Mouse (Mus musculus): ENCODE data around the gene Inafm1. TPM values are rescaled to one million over a fixed set of nuclear protein-coding genes. Genes with fewer than 3 reads are reported as not detected.
"Not testable (repeated sequence)": the region's sequence is repeated elsewhere in the genome, so short reads cannot be mapped to it uniquely, and the experiment has no call there.

Gene Inafm1
- total and polyA plus RNA-seq, 3 experiments: 1.5 to 9.5 (median 7.4) TPM

DNA sequence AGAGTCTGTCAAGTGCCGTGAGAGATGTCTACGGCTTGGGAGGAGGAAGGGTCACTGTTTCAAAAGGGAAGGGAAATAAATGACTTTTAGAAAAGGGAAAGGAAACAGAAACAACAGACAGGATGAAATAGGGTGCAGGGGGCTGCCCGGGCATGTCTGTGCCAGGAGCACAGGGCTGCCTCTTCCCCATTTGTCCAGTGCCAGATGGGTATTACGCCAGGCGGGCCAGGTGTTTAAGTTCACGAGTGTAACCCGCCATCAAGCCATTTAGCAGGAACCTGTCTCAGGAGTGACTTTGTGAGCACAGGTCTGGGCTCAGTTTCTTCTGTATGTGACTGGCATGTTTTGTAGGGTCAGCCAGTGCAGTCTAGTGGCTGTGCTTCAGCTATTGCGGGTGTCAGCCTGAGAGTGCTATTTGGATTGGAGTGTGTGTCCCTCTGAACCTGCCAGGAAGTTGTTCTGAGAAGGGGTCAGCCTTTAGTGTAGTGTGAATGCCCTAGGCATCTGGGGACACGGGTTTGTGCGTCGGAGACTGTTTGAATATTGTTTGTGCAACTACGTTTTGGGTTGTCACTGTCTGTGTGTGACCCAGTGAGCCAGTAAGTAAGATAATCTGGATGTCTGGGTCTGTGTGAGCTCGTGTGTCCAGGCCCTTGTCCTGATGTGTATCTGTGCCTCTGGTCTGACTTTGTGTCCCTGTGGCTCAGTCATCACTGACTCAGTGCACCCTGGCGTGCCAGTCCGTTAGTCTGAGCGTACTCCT lies 35.3 kb upstream of the Inafm1 start (continued):
- TF ChIP-seq CHD1 (IDR thresholded peaks at IDR 0.05; ENCODE audit: low read depth, low read length) (no peak; the same call in 1 of the 2 replicates), SIN3A (IDR thresholded peaks at IDR 0.05; ENCODE audit: low read length) (peak; percentile 79), TCF12 (IDR thresholded peaks at IDR 0.05; ENCODE audit: low read depth, low read length) (peak; percentile 90), NRF1 (IDR thresholded peaks at IDR 0.05; ENCODE audit: low read depth, low read length) (no peak), JUN (IDR thresholded peaks at IDR 0.05; ENCODE audit: insufficient read depth, low read depth, low read length) (no peak), ZKSCAN1 (IDR thresholded peaks at IDR 0.05; ENCODE audit: borderline replicate concordance, low read depth, low read length) (no peak)

DNA sequence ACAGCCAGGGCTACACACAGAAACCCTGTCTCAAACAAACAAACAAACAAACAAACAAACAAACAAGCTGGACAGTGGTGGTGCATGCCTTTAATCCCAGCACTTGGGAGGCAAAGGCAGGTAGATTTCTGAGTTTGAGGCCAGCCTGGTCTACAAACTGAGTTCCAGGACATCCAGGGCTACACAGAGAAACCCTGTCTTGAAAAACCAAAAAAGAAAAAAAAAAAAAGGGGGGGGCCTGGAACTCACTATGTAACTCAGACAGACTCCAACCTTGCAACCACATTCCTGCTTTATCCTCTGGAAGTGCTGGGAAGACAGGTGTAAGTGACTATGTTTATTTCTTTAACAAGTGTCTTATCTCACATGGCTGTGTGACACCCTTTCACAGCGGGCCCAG lies 34.7 kb upstream of the Inafm1 start, which contains the start of gene Bbc3:
Gene Bbc3, plus strand, starts transcription at position 301 of the 400 bp plus-strand sequence.
- H3K79me2 ChIP-seq (replicated peaks; ENCODE audit: control insufficient read depth, extremely low read depth, insufficient read depth, poor library complexity, severe bottlenecking): peaks cover 28% of the 10 kb centered on the region
- peak within 1 kb of the TSS; percentile 47 to 99 (median 58) for H3K4me3 ChIP-seq (replicated peaks in 1 of 3; ENCODE audit: low read depth in 2 of 3, low read length in 2 of 3, poor library complexity in 1 of 3)
- DNase-seq (ENCODE audit: extremely low read depth); H3K9me3 ChIP-seq (replicated peaks; ENCODE audit: low read length); H3K27me3 ChIP-seq (replicated peaks); dilution Hi-C loops (cut with MboI; ENCODE audit: extremely low pct_ligation_motif_present, extremely low pct_unique_long_range_greater_than_20kb, low sequenced_read_pairs); in situ Hi-C loops (cut with MboI; ENCODE audit: low pct_ligation_motif_present, low pct_unique_long_range_greater_than_20kb, low sequenced_read_pairs); H3K36me3 ChIP-seq (replicated peaks in 1 of 2; ENCODE audit: control insufficient read depth in 1 of 2, insufficient read depth in 1 of 2, low read length in 1 of 2): not testable (repeated sequence)
- H3K4me1 ChIP-seq (ENCODE audit: control insufficient read depth in 1 of 2, insufficient read depth in 2 of 2): peaks cover 5 to 37% of the 10 kb centered on the region in 2 experiments; a peak in 3 of 4 replicates
- H3K9ac ChIP-seq (ENCODE audit: insufficient read depth, low read depth): peak within 1 kb of the TSS; percentile 42
- peak within 1 kb of the TSS; percentile 99 for H3K27ac ChIP-seq (ENCODE audit: insufficient read depth, low read depth)
- H3K4me2 ChIP-seq (ENCODE audit: insufficient read depth, low read depth, poor library complexity, severe bottlenecking): peak within 1 kb of the TSS; percentile 37

DNA sequence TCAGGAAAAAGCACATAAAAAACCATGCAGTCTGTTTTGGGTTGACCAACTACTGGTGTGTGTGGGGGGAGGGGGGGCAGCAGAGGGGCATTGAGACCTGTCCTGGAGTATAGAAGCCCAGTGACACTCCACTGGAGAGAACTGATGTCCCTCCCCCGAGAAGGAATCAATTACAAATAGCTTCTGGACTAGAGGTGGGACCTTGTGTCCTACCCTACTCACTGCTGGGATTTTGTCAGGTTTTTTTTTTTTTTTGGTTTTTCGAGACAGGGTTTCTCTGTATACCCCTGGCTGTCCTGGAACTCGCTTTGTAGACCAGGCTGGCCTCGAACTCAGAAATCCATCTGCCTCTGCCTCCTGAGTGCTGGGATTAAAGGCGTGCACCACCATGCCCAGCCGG lies 33.7 kb upstream of the Inafm1 start:
- H3K36me3 ChIP-seq (replicated peaks in 1 of 2; ENCODE audit: control insufficient read depth in 1 of 2, insufficient read depth in 1 of 2, low read length in 1 of 2); in situ Hi-C loops (cut with MboI; ENCODE audit: low pct_ligation_motif_present, low pct_unique_long_range_greater_than_20kb, low sequenced_read_pairs); H3K4me3 ChIP-seq (replicated peaks in 1 of 3; ENCODE audit: low read depth in 2 of 3, low read length in 2 of 3, poor library complexity in 1 of 3); H3K9me3 ChIP-seq (replicated peaks; ENCODE audit: low read length); H3K4me2 ChIP-seq (ENCODE audit: insufficient read depth, low read depth, poor library complexity, severe bottlenecking); DNase-seq (ENCODE audit: extremely low read depth); dilution Hi-C loops (cut with MboI; ENCODE audit: extremely low pct_ligation_motif_present, extremely low pct_unique_long_range_greater_than_20kb, low sequenced_read_pairs); H3K27me3 ChIP-seq (replicated peaks): not testable (repeated sequence)
- H3K9ac ChIP-seq (ENCODE audit: insufficient read depth, low read depth): 0 out of 2 replicates have a peak overlapping the region, but pooled peaks have one; percentile 27
- H3K27ac ChIP-seq (ENCODE audit: insufficient read depth, low read depth): peak overlapping the region; percentile 99; the same call in 1 of the 2 replicates
- peaks cover 5 to 37% of the 10 kb centered on the region in 2 experiments; a peak in 3 of 4 replicates for H3K4me1 ChIP-seq (ENCODE audit: control insufficient read depth in 1 of 2, insufficient read depth in 2 of 2)
- H3K79me2 ChIP-seq (replicated peaks; ENCODE audit: control insufficient read depth, extremely low read depth, insufficient read depth, poor library complexity, severe bottlenecking): peaks cover 25% of the 10 kb centered on the region

DNA sequence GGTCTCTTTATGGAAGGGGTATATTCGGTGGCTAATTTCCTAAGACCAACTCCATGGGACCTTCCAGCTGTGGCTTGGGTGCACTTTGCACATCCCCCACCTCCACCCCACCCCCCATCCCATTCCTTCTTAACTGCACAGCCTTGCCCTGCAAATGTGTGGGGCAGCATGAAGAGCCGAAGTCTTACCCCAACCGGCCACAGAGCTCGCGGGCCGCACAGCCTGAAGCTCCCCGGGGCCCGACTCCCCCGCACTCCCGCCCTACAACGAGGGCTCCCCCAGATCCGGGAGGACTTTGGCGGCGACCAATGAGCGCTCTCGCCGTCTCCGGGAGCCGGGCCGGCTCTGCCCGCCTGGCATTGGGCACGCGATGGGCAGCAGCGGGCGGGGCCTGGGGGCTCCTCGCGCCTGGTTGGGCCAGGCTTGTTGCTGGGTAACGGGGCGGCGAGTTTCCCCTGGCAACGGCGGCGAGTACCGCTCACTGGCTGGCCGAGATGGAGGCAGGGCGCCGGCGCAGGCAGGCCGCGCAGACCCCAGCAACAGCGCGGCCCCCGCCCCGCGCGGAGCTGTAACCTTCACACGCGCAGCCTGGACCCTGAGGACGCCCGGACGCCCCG lies 26.1 kb upstream of the Inafm1 start:
- no peaks in the 10 kb centered on the region for H3K36me3 ChIP-seq (replicated peaks in 1 of 2; ENCODE audit: control insufficient read depth in 1 of 2, insufficient read depth in 1 of 2, low read length in 1 of 2)
- H3K4me2 ChIP-seq (ENCODE audit: insufficient read depth, low read depth, poor library complexity, severe bottlenecking): peak overlapping the region; percentile 3; the same call in 1 of the 2 replicates
- H3K79me2 ChIP-seq (replicated peaks; ENCODE audit: control insufficient read depth, extremely low read depth, insufficient read depth, poor library complexity, severe bottlenecking): no peaks in the 10 kb centered on the region
- no peak overlapping the region for H3K27ac ChIP-seq (ENCODE audit: insufficient read depth, low read depth)
- H3K9me3 ChIP-seq (replicated peaks; ENCODE audit: low read length): no peaks in the 10 kb centered on the region
- DNase-seq (ENCODE audit: extremely low read depth): no peak
- H3K4me3 ChIP-seq (replicated peaks in 1 of 3; ENCODE audit: low read depth in 2 of 3, low read length in 2 of 3, poor library complexity in 1 of 3): no peak overlapping the region
- no peaks in the 10 kb centered on the region for H3K27me3 ChIP-seq (replicated peaks)
- H3K9ac ChIP-seq (ENCODE audit: insufficient read depth, low read depth): no peak overlapping the region
- in situ Hi-C loops (cut with MboI; ENCODE audit: low pct_ligation_motif_present, low pct_unique_long_range_greater_than_20kb, low sequenced_read_pairs): no loop called here
- dilution Hi-C loops (cut with MboI; ENCODE audit: extremely low pct_ligation_motif_present, extremely low pct_unique_long_range_greater_than_20kb, low sequenced_read_pairs): no loop called here
- peaks cover 16 to 31% of the 10 kb centered on the region in 2 experiments for H3K4me1 ChIP-seq (ENCODE audit: control insufficient read depth in 1 of 2, insufficient read depth in 2 of 2)
- no peak for TF ChIP-seq HCFC1 (IDR thresholded peaks at IDR 0.05; ENCODE audit: low read depth, low read length)
- no peak for TF ChIP-seq BHLHE40 (IDR thresholded peaks at IDR 0.05; ENCODE audit: low read depth, low read length)
- TF ChIP-seq UBTF (IDR thresholded peaks at IDR 0.05; ENCODE audit: low read depth, low read length): no peak
- no peak for TF ChIP-seq TBP (conservative IDR thresholded peaks at IDR 0.05; ENCODE audit: low read depth, low read length)
- 0 out of 2 replicates have a peak, but pooled peaks have one; percentile 39 for TF ChIP-seq CHD2 (IDR thresholded peaks at IDR 0.05; ENCODE audit: low read length)
- no peak for TF ChIP-seq IRF4 (IDR thresholded peaks at IDR 0.05; ENCODE audit: low read depth, low read length)
- no peak for TF ChIP-seq TCF12 (IDR thresholded peaks at IDR 0.05; ENCODE audit: low read depth, low read length)
- no peak for TF ChIP-seq MAFK (IDR thresholded peaks at IDR 0.05; ENCODE audit: insufficient replicate concordance, low read length)
- peak; percentile 81 for TF ChIP-seq MXI1 (IDR thresholded peaks at IDR 0.05; ENCODE audit: low read depth, low read length)
- TF ChIP-seq CHD1 (IDR thresholded peaks at IDR 0.05; ENCODE audit: low read depth, low read length): no peak
- no peak for TF ChIP-seq ZMIZ1 (IDR thresholded peaks at IDR 0.05; ENCODE audit: low read depth, low read length)
- no peak for TF ChIP-seq CTCF (conservative IDR thresholded peaks at IDR 0.05 in 1 of 2, IDR thresholded peaks at IDR 0.05 in 1 of 2; ENCODE audit: low read depth in 2 of 2, low read length in 2 of 2)
- no peak for TF ChIP-seq POLR2A (IDR thresholded peaks at IDR 0.05; ENCODE audit: low read depth, low read length)
- TF ChIP-seq MYC (IDR thresholded peaks at IDR 0.05; ENCODE audit: low read depth, low read length): no peak
- peak; percentile 71 for TF ChIP-seq NRF1 (IDR thresholded peaks at IDR 0.05; ENCODE audit: low read depth, low read length)
- TF ChIP-seq GABPA (IDR thresholded peaks at IDR 0.05; ENCODE audit: insufficient replicate concordance, low read depth, low read length): no peak
- no peak for TF ChIP-seq E2F4 (IDR thresholded peaks at IDR 0.05; ENCODE audit: insufficient replicate concordance, low read depth, low read length)
- no peak for TF ChIP-seq SIN3A (IDR thresholded peaks at IDR 0.05; ENCODE audit: low read length)
